Mouse (Mus musculus) heart, adult 2 months (tissue): Measurements from ENCODE around the gene Kcnma1. TPM values are rescaled to one million over a fixed set of nuclear protein-coding genes. Genes with fewer than 3 reads are reported as not detected.

Source experiments
- DNase-seq, 2 experiments: peaks; one replicate each; pipeline ENCODE4 v3.0.0; 2021
- H3K27ac ChIP-seq: fragments of 200-600 bp; 2 replicates; pipeline ENCODE4 v1.8.1; 2022
- H3K27me3 ChIP-seq: fragments of 200-500 bp; 2 replicates; pipeline ENCODE4 v1.6.1; 2012; ENCODE audit warnings: mild to moderate bottlenecking, low read length, inconsistent platforms, mixed read lengths; ENCODE audit not compliant: control insufficient read depth, insufficient read depth
- H3K36me3 ChIP-seq: fragments of 200-500 bp; 2 replicates; pipeline ENCODE4 v1.6.1; 2012; ENCODE audit warnings: low read length, inconsistent platforms; ENCODE audit not compliant: control insufficient read depth, insufficient read depth
- H3K4me1 ChIP-seq: fragments of 200-500 bp; 2 replicates; pipeline ENCODE4 v1.6.1; 2011; ENCODE audit warnings: low read length; ENCODE audit not compliant: control insufficient read depth, insufficient read depth
- H3K4me3 ChIP-seq: fragments of 200-600 bp; 2 replicates; pipeline ENCODE4 v1.8.1; 2022
- H3K79me2 ChIP-seq: fragments of 200-500 bp; replicated peaks from 2 replicates; pipeline ENCODE4 v1.6.1; 2012; ENCODE audit warnings: mild to moderate bottlenecking, inconsistent platforms, low read length, moderate library complexity, mixed read lengths; ENCODE audit not compliant: control insufficient read depth, insufficient read depth
- H3K9ac ChIP-seq: fragments of 200-500 bp; 2 replicates; pipeline ENCODE4 v1.6.1; 2012; ENCODE audit warnings: low read depth, mild to moderate bottlenecking, control low read depth, inconsistent platforms, low read length, mixed read lengths
- CTCF ChIP-seq: fragments of 200-600 bp; IDR thresholded peaks from 2 replicates; pipeline ENCODE4 v1.8.1; 2022; ENCODE audit warnings: antibody characterized with exemption, mild to moderate bottlenecking, moderate library complexity
- EP300 ChIP-seq: fragments of 200-500 bp; IDR thresholded peaks from 2 replicates; pipeline ENCODE4 v1.6.1; 2011; ENCODE audit warnings: low read depth, low read length, control low read depth; ENCODE audit not compliant: insufficient read depth
- POLR2A ChIP-seq: fragments of 200-500 bp; IDR thresholded peaks from 2 replicates; pipeline ENCODE4 v1.6.1; 2011; ENCODE audit warnings: mild to moderate bottlenecking, low read depth, low read length, control low read depth; ENCODE audit not compliant: insufficient read depth
- WGBS: fragments of 180-500 bp; shearing (Covaris S2); methylation state at CpG from one replicate; pipeline ENCODE4 v1.1.7; 2018; 5-methylcytosine and 5-hydroxymethylcytosine counted together
- intact Hi-C: fragments of 180-260 bp; cut with DNase I; formaldehyde crosslinking; loops from one replicate; pipeline ENCODE4 v1.15.1; 2025
- polyA plus RNA-seq: library from polyadenylated mRNA; depleted of rRNA; stranded (reverse); fragments of >200 nt; gene quantifications from 2 replicates; pipeline ENCODE4 v1.2.3, GENCODE M21; 2012
- total RNA-seq, 2 experiments: library from RNA; stranded (reverse); gene quantifications; 2 replicates each; pipeline ENCODE4 v1.2.3; 2021

Kcnma1 gene
- total and polyA plus RNA-seq, 3 experiments, result 0.66 to 0.84 (median 0.78) TPM

- no peaks in the 10 kb centered on the region for H3K79me2 ChIP-seq
- H3K4me3 ChIP-seq, result no peak overlapping the region
- intact Hi-C loops, result no loop called here
- 72% methylated on average over 6 of the region's 6 CpGs for WGBS
- no peaks in the 10 kb centered on the region for H3K27me3 ChIP-seq
- H3K4me1 ChIP-seq, result no peaks in the 10 kb centered on the region
- no peak overlapping the region for H3K9ac ChIP-seq
- DNase-seq, result no peak
- H3K27ac ChIP-seq, result no peak overlapping the region
- H3K36me3 ChIP-seq, result no peaks in the 10 kb centered on the region
- no peak for TF ChIP-seq EP300
- no peak for TF ChIP-seq CTCF
- no peak for TF ChIP-seq POLR2A
Measured at GRCm38 (mm10) chr14:23931671-23932071, 82.6 kb downstream of the Kcnma1 start.

- Histone ChIP-seq H3K27ac (no peak overlapping the region), H3K27me3 (no peaks in the 10 kb centered on the region), H3K36me3 (no peaks in the 10 kb centered on the region), H3K9ac (no peak overlapping the region), H3K79me2 (no peaks in the 10 kb centered on the region), H3K4me1 (no peaks in the 10 kb centered on the region), H3K4me3 (no peak overlapping the region)
- no peak for TF ChIP-seq EP300
- TF ChIP-seq POLR2A, result no peak
- 71% methylated on average over 3 of the region's 3 CpGs for WGBS
- intact Hi-C loops, result no loop called here
- DNase-seq, result no peak
Measured at GRCm38 (mm10) chr14:23929168-23929567, 85.1 kb downstream of the Kcnma1 start.

- Histone ChIP-seq H3K27ac (no peak overlapping the region), H3K4me3 (no peak overlapping the region), H3K36me3 (no peaks in the 10 kb centered on the region), H3K27me3 (no peaks in the 10 kb centered on the region), H3K9ac (no peak overlapping the region), H3K79me2 (no peaks in the 10 kb centered on the region), H3K4me1 (no peaks in the 10 kb centered on the region)
- 65% methylated on average over 2 of the region's 2 CpGs for WGBS
- TF ChIP-seq EP300 (no peak), POLR2A (no peak), CTCF (no peak)
- DNase-seq, result no peak
- intact Hi-C loops, result no loop called here
Measured at GRCm38 (mm10) chr14:23923356-23923755, 90.9 kb downstream of the Kcnma1 start.

GRCm38 (mm10) chr14:23922755-23923154 is 91.5 kb downstream of the Kcnma1 start:
- Histone ChIP-seq H3K4me1 (no peaks in the 10 kb centered on the region), H3K27ac (no peak overlapping the region), H3K9ac (no peak overlapping the region), H3K27me3 (no peaks in the 10 kb centered on the region), H3K36me3 (no peaks in the 10 kb centered on the region), H3K79me2 (no peaks in the 10 kb centered on the region), H3K4me3 (no peak overlapping the region)
- TF ChIP-seq EP300, result no peak
- TF ChIP-seq CTCF, result no peak
- no peak for TF ChIP-seq POLR2A
- intact Hi-C loops, result no loop called here
- DNase-seq, result no peak
- WGBS, result 73% methylated on average over 3 of the region's 3 CpGs

GRCm38 (mm10) chr14:23911108-23911629 is 103.1 kb downstream of the Kcnma1 start:
- WGBS, result 47% methylated on average over 1 of the region's 1 CpGs
- Histone ChIP-seq H3K27me3 (no peaks in the 10 kb centered on the region), H3K36me3 (no peaks in the 10 kb centered on the region), H3K4me3 (no peak overlapping the region), H3K4me1 (no peaks in the 10 kb centered on the region), H3K27ac (no peak overlapping the region), H3K79me2 (no peaks in the 10 kb centered on the region), H3K9ac (no peak overlapping the region)
- TF ChIP-seq EP300, result no peak
- no peak for TF ChIP-seq CTCF
- TF ChIP-seq POLR2A, result no peak
- DNase-seq, result no peak
- intact Hi-C loops, result no loop called here

GRCm38 (mm10) chr14:23908564-23908963 is 105.7 kb downstream of the Kcnma1 start:
- no peak overlapping the region for H3K4me3 ChIP-seq
- no peaks in the 10 kb centered on the region for H3K27me3 ChIP-seq
- no peaks in the 10 kb centered on the region for H3K4me1 ChIP-seq
- no peak overlapping the region for H3K9ac ChIP-seq
- intact Hi-C loops, result no loop called here
- no peaks in the 10 kb centered on the region for H3K79me2 ChIP-seq
- no peak overlapping the region for H3K27ac ChIP-seq
- WGBS, result 69% methylated on average over 5 of the region's 5 CpGs
- no peak for DNase-seq
- H3K36me3 ChIP-seq, result no peaks in the 10 kb centered on the region
- TF ChIP-seq CTCF (no peak), EP300 (no peak), POLR2A (no peak)

- Histone ChIP-seq H3K27me3 (no peaks in the 10 kb centered on the region), H3K27ac (no peak overlapping the region), H3K9ac (no peak overlapping the region), H3K79me2 (no peaks in the 10 kb centered on the region), H3K36me3 (no peaks in the 10 kb centered on the region), H3K4me1 (no peaks in the 10 kb centered on the region), H3K4me3 (no peak overlapping the region)
- DNase-seq, result no peak
- WGBS, result 65% methylated on average over 10 of the region's 10 CpGs
- intact Hi-C loops, result no loop called here
- TF ChIP-seq EP300 (no peak), CTCF (no peak), POLR2A (no peak)
Measured at GRCm38 (mm10) chr14:23902636-23903279, 111.5 kb downstream of the Kcnma1 start.
